10 mouse cellular contexts compared by ENCODE assay signal in the genomic region with DNA sequence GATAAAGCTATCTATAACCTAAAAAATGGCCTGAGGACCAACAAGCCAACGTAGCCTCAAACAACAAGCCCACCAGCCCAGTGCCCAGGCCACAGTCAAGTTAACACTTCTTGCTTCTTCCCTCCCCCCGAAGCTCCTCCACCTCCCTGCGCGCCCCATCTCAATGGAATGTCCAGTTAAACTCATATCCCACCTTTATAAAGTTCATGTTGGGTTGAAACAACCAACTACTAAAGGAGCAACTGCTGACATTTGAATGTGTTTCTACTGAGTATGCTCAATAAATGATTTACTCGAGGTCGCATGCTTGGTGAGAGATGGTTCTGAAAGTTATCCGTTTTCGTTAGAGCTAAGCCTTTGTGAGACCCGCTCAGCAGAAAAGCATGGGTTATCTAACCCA. TPM values are rescaled to one million over a fixed set of nuclear protein-coding genes. Genes with fewer than 3 reads are reported as not detected.
DNase-seq lines count a peak whose midpoint lies in the region; ATAC-seq and TF ChIP-seq lines count a peak whose summit lies in the region.
"Had no signal": no experiment of that assay in that cellular context is flagged by ENCODE, and none has a peak within 500 bp of the region (broad histone marks: within the 10 kb centered on the region; RNA-seq: fewer than 3 reads in every experiment).

No protein-coding gene starts in this region.

- H3K4me2 ChIP-seq in heart, embryonic 15.5 days, result peak overlapping the region; percentile 81
- H3K4me2 ChIP-seq in forebrain, postnatal 0 days (ENCODE audit: low read depth), result peak overlapping the region; percentile 74
- H3K4me2 ChIP-seq in midbrain, embryonic 16.5 days (ENCODE audit: low read length), result peak overlapping the region; percentile 88

- no peak for ATAC-seq in heart, embryonic 15.5 days (replicated peaks; ENCODE audit: insufficient number of reproducible peaks, insufficient read depth, low FRiP score, low read depth)
- ATAC-seq in forebrain, postnatal 0 days, result no peak
- no peak for ATAC-seq in midbrain, embryonic 16.5 days

- H3K27me3 ChIP-seq in heart, embryonic 15.5 days, result no peaks in the 10 kb centered on the region
- no peaks in the 10 kb centered on the region for H3K27me3 ChIP-seq in forebrain, postnatal 0 days (ENCODE audit: insufficient read depth, low read length)
- H3K27me3 ChIP-seq in midbrain, embryonic 16.5 days (ENCODE audit: control insufficient read depth, insufficient read depth, low read depth, low read length), result no peaks in the 10 kb centered on the region

- intact Hi-C loops in heart, postnatal 25 days (cut with DNase I), result no loop called here

- no peak for DNase-seq in heart, postnatal 25 days (ENCODE audit: low spot score)
- DNase-seq in forebrain, postnatal 0 days, result no peak
- peak; percentile 47 for DNase-seq in kidney, postnatal 14 days
- DNase-seq in thymus, postnatal 10 days (ENCODE audit: low spot score in 2 of 2), result no peak
- DNase-seq in urinary bladder, adult 2 months (ENCODE audit: low spot score), result no peak
- DNase-seq in spleen, postnatal 14 days (ENCODE audit: low spot score in 2 of 2), result no peak
- DNase-seq: layer of hippocampus, postnatal 36 days; right cerebral cortex, adult 18-20 months had no signal

- no peaks in the 10 kb centered on the region for H3K9me3 ChIP-seq in heart, embryonic 15.5 days (replicated peaks)
- H3K9me3 ChIP-seq in forebrain, postnatal 0 days (ENCODE audit: low read length), result no peaks in the 10 kb centered on the region
- no peaks in the 10 kb centered on the region for H3K9me3 ChIP-seq in midbrain, embryonic 16.5 days (replicated peaks; ENCODE audit: control insufficient read depth, low read length, poor library complexity, severe bottlenecking)

- H3K4me1 ChIP-seq in heart, embryonic 15.5 days (replicated peaks), result peaks cover 24% of the 10 kb centered on the region
- peaks cover 8% of the 10 kb centered on the region for H3K4me1 ChIP-seq in forebrain, postnatal 0 days (ENCODE audit: insufficient read depth)
- H3K4me1 ChIP-seq in midbrain, embryonic 16.5 days (ENCODE audit: control insufficient read depth, insufficient read depth, low read length), result peaks cover 17% of the 10 kb centered on the region

- 79% methylated on average over 9 of the region's 9 CpGs for WGBS in heart, embryonic 15.5 days
- 83% methylated on average over 9 of the region's 9 CpGs for WGBS in forebrain, postnatal 0 days
- WGBS in midbrain, embryonic 16.5 days, result 76% methylated on average over 9 of the region's 9 CpGs

- no peaks in the 10 kb centered on the region for H3K36me3 ChIP-seq in heart, embryonic 15.5 days
- H3K36me3 ChIP-seq in forebrain, postnatal 0 days (ENCODE audit: insufficient read depth), result no peaks in the 10 kb centered on the region
- H3K36me3 ChIP-seq in midbrain, embryonic 16.5 days (ENCODE audit: control insufficient read depth, insufficient read depth, low read length), result no peaks in the 10 kb centered on the region

- no peak for TF ChIP-seq CTCF in forebrain, postnatal 0 days (IDR thresholded peaks at IDR 0.05; ENCODE audit: low read depth)

- no peak overlapping the region for H3K27ac ChIP-seq in heart, embryonic 15.5 days
- no peak overlapping the region for H3K27ac ChIP-seq in forebrain, postnatal 0 days (ENCODE audit: low read depth, low read length)
- H3K27ac ChIP-seq in midbrain, embryonic 16.5 days (ENCODE audit: low read length), result no peak overlapping the region

- H3K4me3 ChIP-seq in heart, embryonic 15.5 days, result peak overlapping the region; percentile 76
- no peak overlapping the region for H3K4me3 ChIP-seq in forebrain, postnatal 0 days (ENCODE audit: low read depth, low read length)
- H3K4me3 ChIP-seq in midbrain, embryonic 16.5 days (ENCODE audit: low read depth, low read length), result no peak overlapping the region

- peak overlapping the region; percentile 91; the same call in 1 of the 2 replicates for H3K9ac ChIP-seq in heart, embryonic 15.5 days
- 0 out of 2 replicates have a peak overlapping the region, but pooled peaks have one; percentile 62 for H3K9ac ChIP-seq in forebrain, postnatal 0 days
- H3K9ac ChIP-seq in midbrain, embryonic 16.5 days (ENCODE audit: low read depth, low read length), result no peak overlapping the region

RNA-seq across cellular contexts. Expression of a gene that starts 2.2 kb away (rescaled TPM):
- polyA plus RNA-seq in heart, embryonic 15.5 days (2015; fragmentation: Nextera tagmentation; extraction: Ambion mirVana), result 58.1 and 68.7 TPM in 2 replicates
- 10 to 100 TPM; 85.5 to 87.9 TPM for total RNA-seq in heart, postnatal 25 days (2021)
- 80.7 and 125 TPM in 2 replicates for total RNA-seq in forebrain, postnatal 0 days (2014; rRNA removed)
- 37.3 and 41.8 TPM in 2 replicates for polyA plus RNA-seq in forebrain, postnatal 0 days (2015; fragmentation: Nextera tagmentation; extraction: Ambion mirVana)
- 40.4 and 45.1 TPM in 2 replicates for polyA plus RNA-seq in midbrain, embryonic 16.5 days (2015; fragmentation: Nextera tagmentation; extraction: Ambion mirVana)
- 53.3 and 53.4 TPM in 2 replicates for polyA plus RNA-seq in urinary bladder, adult 2 months (2012; rRNA removed)

RNA-seq across cellular contexts. Expression of a gene that starts 24.0 kb away (rescaled TPM):
- polyA plus RNA-seq in heart, embryonic 15.5 days (2015; fragmentation: Nextera tagmentation; extraction: Ambion mirVana), result not detected in 2 replicates
- total RNA-seq in heart, postnatal 25 days (2021), result not detected
- not detected in 2 replicates for total RNA-seq in forebrain, postnatal 0 days (2014; rRNA removed)
- not detected in 2 replicates for polyA plus RNA-seq in forebrain, postnatal 0 days (2015; fragmentation: Nextera tagmentation; extraction: Ambion mirVana)
- not detected in 2 replicates for polyA plus RNA-seq in midbrain, embryonic 16.5 days (2015; fragmentation: Nextera tagmentation; extraction: Ambion mirVana)
- polyA plus RNA-seq in urinary bladder, adult 2 months (2012; rRNA removed), result not detected in 2 replicates
- total RNA-seq: layer of hippocampus, postnatal 36 days had no signal

RNA-seq across cellular contexts. Expression of a gene that starts 37.7 kb away (rescaled TPM):
- polyA plus RNA-seq in heart, embryonic 15.5 days (2015; fragmentation: Nextera tagmentation; extraction: Ambion mirVana), result 0.58 and 0.67 TPM in 2 replicates
- total RNA-seq in heart, postnatal 25 days (2021), result 1 to 10 TPM; 3.2 to 3.4 TPM
- not detected in 2 replicates for total RNA-seq in forebrain, postnatal 0 days (2014; rRNA removed)
- 0.05 and 0.11 TPM in 2 replicates for polyA plus RNA-seq in forebrain, postnatal 0 days (2015; fragmentation: Nextera tagmentation; extraction: Ambion mirVana)
- 0.10 and 0.13 TPM in 2 replicates for polyA plus RNA-seq in midbrain, embryonic 16.5 days (2015; fragmentation: Nextera tagmentation; extraction: Ambion mirVana)
- 0.14 and 0.21 TPM in 2 replicates for polyA plus RNA-seq in urinary bladder, adult 2 months (2012; rRNA removed)

RNA-seq across cellular contexts. Expression of a gene that starts 51.7 kb away (rescaled TPM):
- 0.19 and 0.28 TPM in 2 replicates for polyA plus RNA-seq in heart, embryonic 15.5 days (2015; fragmentation: Nextera tagmentation; extraction: Ambion mirVana)
- total RNA-seq in heart, postnatal 25 days (2021), result 1 to 10 TPM in 1 of 2 experiments, under 1 TPM in 1; 0.81 to 1.1 TPM
- 0.08 TPM in 1 of 2 replicates, not detected in the other for total RNA-seq in forebrain, postnatal 0 days (2014; rRNA removed)
- polyA plus RNA-seq in forebrain, postnatal 0 days (2015; fragmentation: Nextera tagmentation; extraction: Ambion mirVana), result not detected in 2 replicates
- 0.08 and 0.15 TPM in 2 replicates for polyA plus RNA-seq in midbrain, embryonic 16.5 days (2015; fragmentation: Nextera tagmentation; extraction: Ambion mirVana)
- not detected in 2 replicates for polyA plus RNA-seq in urinary bladder, adult 2 months (2012; rRNA removed)
